Comparison of ENCODE assay signal across 9 mouse cellular contexts in genomic region chr14:104038628-104039325, GRCm38 (mm10).
DNase-seq lines count a peak whose midpoint lies in the region; ATAC-seq and TF ChIP-seq lines count a peak whose summit lies in the region.
"Had no signal": no experiment of that assay in that cellular context is flagged by ENCODE, and none has a peak within 500 bp of the region (broad histone marks: within the 10 kb centered on the region; RNA-seq: fewer than 3 reads in every experiment).

No protein-coding gene starts in this region.

- no peak for TF ChIP-seq POLR2A in bone marrow, adult 2 months (IDR thresholded peaks at IDR 0.05; ENCODE audit: borderline replicate concordance, control insufficient read depth, low read depth, low read length)

- intact Hi-C loops in heart, postnatal 14 days (cut with DNase I): loop anchor here (1.0 to 10.0 kb wide), 5 partner anchors 324 to 1256 kb away; partner anchors contain the start of gene Rnf219

- in situ Hi-C loops in ES-E14 (cut with MboI; ENCODE audit: low sequenced_read_pairs in 2 of 2, unreplicated experiment in 2 of 2): loop anchor here in 1 of 2 experiments (25.0 kb wide), 1 partner anchor 499 kb away; no protein-coding TSS in a partner anchor

- 10% methylated on average over 13 of the region's 13 CpGs for WGBS in bone marrow, adult 2 months
- WGBS in embryonic facial prominence, embryonic 13.5 days: 9% methylated on average over 13 of the region's 13 CpGs
- 10% methylated on average over 13 of the region's 13 CpGs for WGBS in lung, embryonic 14.5 days

- no peaks in the 10 kb centered on the region for H3K9me3 ChIP-seq in ES-E14 (ENCODE audit: control insufficient read depth, insufficient read depth, low read depth, low read length)
- no peaks in the 10 kb centered on the region for H3K9me3 ChIP-seq in embryonic facial prominence, embryonic 13.5 days
- H3K9me3 ChIP-seq in lung, embryonic 14.5 days (ENCODE audit: low read depth, low read length): no peaks in the 10 kb centered on the region
- H3K9me3 ChIP-seq: liver, embryonic 15.5 days had no signal

- H3K4me1 ChIP-seq in ES-E14 (ENCODE audit: control insufficient read depth in 2 of 2, insufficient read depth in 2 of 2, low read length in 2 of 2, poor library complexity in 1 of 2): no peaks in the 10 kb centered on the region
- no peaks in the 10 kb centered on the region for H3K4me1 ChIP-seq in bone marrow, adult 2 months (ENCODE audit: control insufficient read depth, insufficient read depth, low read length)
- peaks cover 2% of the 10 kb centered on the region; the same call in 1 of the 2 replicates for H3K4me1 ChIP-seq in embryonic facial prominence, embryonic 13.5 days
- H3K4me1 ChIP-seq in lung, embryonic 14.5 days (ENCODE audit: insufficient read depth): no peaks in the 10 kb centered on the region
- H3K4me1 ChIP-seq: liver, embryonic 15.5 days had no signal

- DNase-seq in ES-E14 (ENCODE audit: low read depth, low spot score): peak; percentile 50
- DNase-seq in heart, postnatal 14 days: peak; percentile 48 to 63
- DNase-seq in kidney, postnatal 4 days: peak; percentile 71 to 76
- peak; percentile 91 for DNase-seq in lung, embryonic 14.5 days
- DNase-seq in retina, embryonic 14.5 days (ENCODE audit: low spot score): peak; percentile 92
- no peak for DNase-seq in T-cell, adult 2 months (ENCODE audit: low spot score)

- no peak overlapping the region for H3K4me3 ChIP-seq in ES-E14 (ENCODE audit: insufficient read depth in 1 of 2, low read depth in 1 of 2, low read length in 2 of 2, poor library complexity in 1 of 2, severe bottlenecking in 1 of 2)
- H3K4me3 ChIP-seq in bone marrow, adult 2 months (replicated peaks; ENCODE audit: control insufficient read depth, low read depth, low read length): no peak overlapping the region
- H3K4me3 ChIP-seq in embryonic facial prominence, embryonic 13.5 days: no peak overlapping the region
- H3K4me3 ChIP-seq in lung, embryonic 14.5 days (ENCODE audit: low read depth, low read length): no peak overlapping the region
- H3K4me3 ChIP-seq: liver, embryonic 15.5 days had no signal

- peak; percentile 62 for TF ChIP-seq CTCF in bone marrow, adult 2 months (IDR thresholded peaks at IDR 0.05; ENCODE audit: control insufficient read depth, insufficient read depth, low read length)
- peak; percentile 89 for TF ChIP-seq CTCF in lung, embryonic 14.5 days (IDR thresholded peaks at IDR 0.05; ENCODE audit: low read depth)

- H3K4me2 ChIP-seq in embryonic facial prominence, embryonic 13.5 days: 0 out of 2 replicates have a peak overlapping the region, but pooled peaks have one; percentile 32
- peak overlapping the region; percentile 7; the same call in 1 of the 2 replicates for H3K4me2 ChIP-seq in lung, embryonic 14.5 days
- H3K4me2 ChIP-seq: liver, embryonic 15.5 days had no signal

- no peak overlapping the region for H3K27ac ChIP-seq in ES-E14 (ENCODE audit: insufficient read depth, low read depth, low read length, poor library complexity, severe bottlenecking)
- no peak overlapping the region for H3K27ac ChIP-seq in bone marrow, adult 2 months (ENCODE audit: control insufficient read depth, insufficient read depth, low read depth, low read length, poor library complexity)
- no peak overlapping the region for H3K27ac ChIP-seq in embryonic facial prominence, embryonic 13.5 days
- no peak overlapping the region for H3K27ac ChIP-seq in lung, embryonic 14.5 days (ENCODE audit: low read depth)
- H3K27ac ChIP-seq: liver, embryonic 15.5 days had no signal

- no peak overlapping the region for H3K9ac ChIP-seq in ES-E14 (ENCODE audit: insufficient read depth, low read depth, low read length, poor library complexity, severe bottlenecking)
- H3K9ac ChIP-seq in embryonic facial prominence, embryonic 13.5 days: no peak overlapping the region
- H3K9ac ChIP-seq in lung, embryonic 14.5 days: no peak overlapping the region
- H3K9ac ChIP-seq: liver, embryonic 15.5 days had no signal

- H3K36me3 ChIP-seq in ES-E14 (ENCODE audit: control insufficient read depth, insufficient read depth, low read length, poor library complexity, severe bottlenecking): no peaks in the 10 kb centered on the region
- no peaks in the 10 kb centered on the region for H3K36me3 ChIP-seq in embryonic facial prominence, embryonic 13.5 days
- no peaks in the 10 kb centered on the region for H3K36me3 ChIP-seq in lung, embryonic 14.5 days (ENCODE audit: insufficient read depth)
- H3K36me3 ChIP-seq: liver, embryonic 15.5 days had no signal

- peaks cover 23% of the 10 kb centered on the region for H3K27me3 ChIP-seq in embryonic facial prominence, embryonic 13.5 days
- no peaks in the 10 kb centered on the region for H3K27me3 ChIP-seq in lung, embryonic 14.5 days (ENCODE audit: insufficient read depth, low read length)
- H3K27me3 ChIP-seq: liver, embryonic 15.5 days had no signal

- ATAC-seq in embryonic facial prominence, embryonic 13.5 days (ENCODE audit: insufficient number of reproducible peaks, insufficient read depth, low FRiP score, low TSS enrichment, low read depth): no peak; the same call in 1 of the 2 replicates
- ATAC-seq in lung, embryonic 14.5 days (ENCODE audit: insufficient read depth): peak; percentile 76

TF ChIP-seq in ES-E14, 5 proteins besides CTCF, POLR2A, EP300 and RAD21:
- TF ChIP-seq ZC3H11A (IDR thresholded peaks at IDR 0.05; ENCODE audit: borderline replicate concordance, low read depth, low read length) (peak; percentile 86; the same call in 1 of the 2 replicates), MAFK (IDR thresholded peaks at IDR 0.05; ENCODE audit: insufficient read depth, low read depth, low read length) (no peak), HCFC1 (IDR thresholded peaks at IDR 0.05; ENCODE audit: borderline replicate concordance, insufficient read depth, low read length) (no peak)
